Mouse (Mus musculus): Measurements from ENCODE around the gene Noc3l.

Noc3l gene

GRCm38 (mm10) chr19:38818766-38819426 is at the start of gene Noc3l:
TSS of gene Noc3l (minus strand) at chr19:38819237.
- DNase-seq (ENCODE audit: low spot score in 2 of 2), result peak; percentile 79 to 92

GRCm38 (mm10) chr19:38862523-38862922 is 43.5 kb upstream of the Noc3l start:
- no peak for DNase-seq (ENCODE audit: low spot score in 2 of 2)

GRCm38 (mm10) chr19:38858224-38858623 is 39.2 kb upstream of the Noc3l start:
- no peak for DNase-seq (ENCODE audit: low spot score in 2 of 2)

DNA sequence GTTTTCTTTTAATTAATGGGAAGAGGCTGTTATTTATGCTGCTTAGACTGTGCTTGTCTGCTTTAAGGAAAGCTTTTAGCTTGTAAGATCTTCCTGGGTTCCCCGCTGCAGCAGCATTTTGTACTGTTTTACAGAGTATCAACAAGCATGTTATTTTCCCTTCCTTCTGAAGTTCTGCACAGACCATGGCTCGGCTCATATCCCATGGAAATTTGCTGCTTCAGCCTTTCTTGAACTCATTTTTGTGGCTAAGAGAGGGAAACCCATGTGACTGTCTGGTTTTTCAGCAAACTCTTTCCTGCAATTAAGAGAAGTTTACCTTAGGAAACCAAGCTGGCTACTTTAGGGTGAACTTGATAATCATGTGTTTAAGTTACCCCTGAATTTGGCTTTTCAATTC is 27.3 kb upstream of the Noc3l start:
- no peak for DNase-seq (ENCODE audit: low spot score in 2 of 2)

- DNase-seq (ENCODE audit: low spot score in 2 of 2), result no peak
Observed at GRCm38 (mm10) chr19:38844817-38845216, 25.8 kb upstream of the Noc3l start.

GRCm38 (mm10) chr19:38837171-38837641 is 18.2 kb upstream of the Noc3l start:
- peak; percentile 24 to 29 for DNase-seq (ENCODE audit: low spot score in 2 of 2)

GRCm38 (mm10) chr19:38836438-38837170 is 17.6 kb upstream of the Noc3l start, which contains the start of gene Tbc1d12:
TSS of gene Tbc1d12 (plus strand) at chr19:38836579.
- DNase-seq (ENCODE audit: low spot score in 2 of 2), result peak; percentile 75 to 76

- DNase-seq (ENCODE audit: low spot score in 2 of 2), result no peak
Observed at GRCm38 (mm10) chr19:38836084-38836437, 17.0 kb upstream of the Noc3l start.

DNA sequence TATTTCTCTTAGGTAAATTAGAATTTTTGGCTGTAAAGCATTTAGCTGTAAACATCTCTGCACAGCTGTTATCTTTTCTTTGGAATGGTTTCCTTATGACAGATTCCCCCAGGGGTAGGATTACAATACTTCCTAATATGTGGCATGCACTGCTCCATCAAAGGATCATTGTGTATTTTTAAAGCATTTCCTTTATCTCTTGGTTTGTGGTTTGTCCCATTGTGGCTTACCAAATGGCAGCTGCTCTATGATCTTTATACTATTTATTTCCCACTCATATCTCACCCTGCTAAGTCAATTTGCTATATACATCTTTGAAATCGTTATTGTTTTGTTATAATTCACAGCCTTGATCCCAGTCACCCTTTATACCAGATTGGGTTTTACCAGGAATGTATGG is 14.2 kb upstream of the Noc3l start:
- no peak for DNase-seq (ENCODE audit: low spot score in 2 of 2)

DNA sequence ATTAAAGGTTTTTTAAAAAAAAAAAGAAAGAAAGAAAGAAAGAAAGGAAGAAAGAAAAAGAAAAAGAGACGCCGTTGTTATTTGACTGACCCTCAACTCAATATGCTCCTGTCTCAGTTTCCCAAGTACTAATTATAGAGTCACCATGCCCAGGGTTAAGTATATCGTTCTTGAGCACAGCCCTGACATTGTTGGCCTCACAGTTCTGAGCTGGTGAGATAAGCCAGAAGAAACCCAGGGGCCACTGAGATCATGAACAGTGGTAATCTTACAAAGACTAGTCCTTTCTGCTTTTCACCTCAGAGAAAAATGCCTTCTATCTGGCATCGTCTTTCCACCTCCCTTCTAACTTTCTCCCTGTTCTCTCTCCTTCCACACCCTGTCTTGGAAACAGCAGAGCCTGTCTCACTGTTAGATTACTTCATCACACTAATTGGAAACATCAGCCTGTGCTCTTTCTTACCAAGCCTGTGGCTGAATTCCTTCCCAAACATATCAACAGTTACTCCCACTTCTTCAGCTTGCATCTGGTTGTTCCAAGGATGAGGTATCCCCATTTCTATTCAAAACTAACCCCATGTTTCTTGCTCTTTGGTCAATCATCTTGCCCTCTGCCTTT is 1.3 kb upstream of the Noc3l start:
- no peak for DNase-seq (ENCODE audit: low spot score in 2 of 2)

GRCm38 (mm10) chr19:38819427-38819802 is 378 bp upstream of the Noc3l start:
- no peak for DNase-seq (ENCODE audit: low spot score in 2 of 2)

- no peak for DNase-seq (ENCODE audit: low spot score in 2 of 2)
Observed at GRCm38 (mm10) chr19:38818191-38818590, 846 bp downstream of the Noc3l start.

DNA sequence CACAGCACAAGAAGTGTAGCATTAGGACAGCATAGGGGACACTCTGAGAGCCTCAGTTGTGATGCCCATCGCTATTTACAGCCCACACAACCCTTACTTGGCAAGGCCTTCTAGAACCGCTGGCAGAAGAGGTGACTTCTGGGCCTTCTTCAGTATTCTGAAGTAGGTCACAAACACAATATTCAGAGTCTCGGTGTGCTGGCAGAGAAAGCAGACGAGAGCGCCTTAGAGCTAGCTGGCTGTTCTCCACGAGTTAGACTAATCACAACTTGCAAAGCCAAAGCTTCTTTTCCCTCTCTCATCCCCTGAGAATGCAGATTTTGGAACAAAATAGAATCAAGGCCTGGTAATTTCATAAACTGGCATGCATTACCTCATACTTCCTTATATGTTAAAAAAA is 20.2 kb downstream of the Noc3l start:
- no peak for DNase-seq (ENCODE audit: low spot score in 2 of 2)

- DNase-seq (ENCODE audit: low spot score in 2 of 2), result peak in 1 of 2 experiments; percentile 10
Observed at GRCm38 (mm10) chr19:38798291-38798690, 20.7 kb downstream of the Noc3l start.

DNA sequence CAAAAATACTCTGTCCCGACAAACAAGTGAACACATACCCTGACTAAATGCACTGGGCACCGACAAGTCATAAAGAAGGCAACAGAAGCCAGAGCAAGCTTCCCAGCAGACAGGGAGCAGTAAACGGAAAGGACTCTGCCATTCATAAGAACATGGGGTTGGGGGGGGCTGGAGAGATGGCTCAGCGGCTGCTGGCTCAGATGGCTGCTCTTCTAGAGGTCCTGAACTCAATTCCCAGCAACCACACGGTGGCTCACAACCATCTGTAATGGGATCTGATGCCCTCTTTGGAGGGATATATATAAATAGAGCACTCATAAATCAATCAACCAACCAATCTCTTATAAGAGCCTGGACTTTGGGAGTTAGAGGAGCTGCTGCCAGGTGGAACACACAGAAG is 22.5 kb downstream of the Noc3l start:
- DNase-seq (ENCODE audit: low spot score in 2 of 2), result no peak

DNA sequence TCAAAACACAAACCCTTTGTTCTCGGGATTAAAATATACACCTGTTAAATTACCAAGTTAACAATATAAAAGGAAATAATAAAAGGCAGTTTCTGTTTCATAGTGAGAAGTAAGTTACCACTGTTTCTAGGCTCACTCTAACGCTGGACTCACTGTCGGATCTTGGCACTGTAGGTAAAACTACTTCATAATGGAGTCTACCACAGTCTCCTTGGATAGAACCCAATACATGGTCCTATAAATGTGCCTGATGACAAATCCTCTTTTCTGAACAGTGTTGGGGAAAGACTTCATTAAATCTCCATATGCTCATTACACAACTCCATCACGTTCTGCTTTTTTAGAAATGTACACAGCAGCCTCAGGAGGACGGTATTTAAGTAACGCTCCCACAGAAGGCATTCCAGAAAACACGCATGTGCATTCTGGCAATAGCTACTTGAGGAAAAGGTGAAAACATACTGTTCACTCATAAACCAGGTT is 25.4 kb downstream of the Noc3l start:
- DNase-seq (ENCODE audit: low spot score in 2 of 2), result no peak

DNA sequence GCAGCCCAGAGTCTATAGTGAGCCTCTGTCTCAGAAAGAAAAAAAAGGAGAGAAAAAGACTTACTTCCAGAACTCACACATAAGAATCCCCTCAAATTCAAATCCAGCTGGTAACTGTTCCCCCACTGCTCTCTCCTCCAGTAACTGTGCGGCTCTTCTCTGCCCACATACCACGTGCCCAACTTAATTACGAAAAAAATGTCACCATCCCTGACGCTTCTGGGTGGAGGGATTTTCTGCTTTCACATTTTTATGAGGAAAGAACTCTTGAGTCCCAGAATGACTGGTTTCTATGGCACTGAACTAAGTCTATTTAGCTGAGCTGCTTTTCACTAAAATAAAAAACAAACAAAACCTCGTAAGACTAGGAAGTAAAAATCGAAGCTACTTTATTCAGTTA is 31.3 kb downstream of the Noc3l start:
- DNase-seq (ENCODE audit: low spot score in 2 of 2), result no peak

DNA sequence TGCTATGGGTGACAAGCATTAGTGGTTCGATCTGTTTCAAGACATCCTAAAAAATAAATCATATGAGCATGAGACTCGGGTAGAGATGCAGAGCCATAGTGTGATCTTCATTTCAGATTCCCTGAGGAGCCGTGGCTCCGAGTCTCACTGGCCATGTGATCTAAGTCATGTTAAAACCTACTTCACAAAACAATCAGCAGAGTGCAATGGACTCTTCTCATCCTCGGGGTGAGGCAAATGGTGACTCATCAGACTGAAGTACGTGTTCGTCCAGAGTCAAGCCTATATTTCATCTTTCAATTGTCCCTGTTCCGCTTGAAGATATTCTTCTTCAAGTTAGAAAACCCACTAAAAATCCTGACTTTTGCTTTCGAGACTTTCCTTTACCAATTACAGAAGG is 35.5 kb downstream of the Noc3l start:
- no peak for DNase-seq (ENCODE audit: low spot score in 2 of 2)

DNA sequence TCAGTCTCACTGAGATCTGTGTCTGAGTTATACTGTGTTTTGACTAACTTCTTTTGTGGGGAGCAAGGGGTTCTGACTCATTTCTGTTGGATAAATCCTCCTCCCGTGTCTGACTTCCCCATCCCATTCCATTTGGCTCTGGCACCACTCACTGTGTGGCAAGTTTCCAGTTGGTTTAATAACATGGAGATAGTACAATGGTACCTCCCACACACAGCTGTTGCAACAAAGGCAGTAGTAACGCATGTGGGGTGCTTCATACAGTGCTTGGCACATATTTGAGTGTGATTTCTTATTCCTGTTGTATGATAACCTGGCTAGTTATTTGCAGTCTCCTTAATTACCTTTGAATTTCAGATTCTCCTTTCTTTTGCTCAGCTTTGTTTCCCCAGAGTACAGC is 40.2 kb downstream of the Noc3l start:
- DNase-seq (ENCODE audit: low spot score in 2 of 2), result no peak

GRCm38 (mm10) chr19:38775548-38775947 is 43.5 kb downstream of the Noc3l start:
- peak in 1 of 2 experiments; percentile 29 for DNase-seq (ENCODE audit: low spot score in 2 of 2)

DNA sequence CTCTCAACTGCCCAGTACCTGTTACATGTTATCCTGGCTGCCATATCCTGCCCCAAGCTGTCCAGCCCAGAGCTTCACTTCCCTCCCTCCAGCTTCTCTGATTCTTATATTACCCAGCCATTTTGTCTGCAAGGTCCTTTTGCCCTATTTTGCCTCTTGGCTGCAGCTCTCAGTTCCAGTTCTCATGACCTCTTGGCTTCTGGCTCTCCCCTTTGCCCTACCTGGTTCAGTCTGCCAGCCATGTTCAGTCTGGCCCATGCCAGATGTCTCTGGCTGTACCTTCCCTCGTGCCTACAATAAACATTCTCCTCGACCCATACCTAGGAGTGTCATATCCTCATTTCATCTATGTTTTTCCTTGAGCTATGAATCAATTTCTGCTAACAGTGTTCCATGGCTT is 52.7 kb downstream of the Noc3l start:
- DNase-seq (ENCODE audit: low spot score in 2 of 2), result no peak

DNA sequence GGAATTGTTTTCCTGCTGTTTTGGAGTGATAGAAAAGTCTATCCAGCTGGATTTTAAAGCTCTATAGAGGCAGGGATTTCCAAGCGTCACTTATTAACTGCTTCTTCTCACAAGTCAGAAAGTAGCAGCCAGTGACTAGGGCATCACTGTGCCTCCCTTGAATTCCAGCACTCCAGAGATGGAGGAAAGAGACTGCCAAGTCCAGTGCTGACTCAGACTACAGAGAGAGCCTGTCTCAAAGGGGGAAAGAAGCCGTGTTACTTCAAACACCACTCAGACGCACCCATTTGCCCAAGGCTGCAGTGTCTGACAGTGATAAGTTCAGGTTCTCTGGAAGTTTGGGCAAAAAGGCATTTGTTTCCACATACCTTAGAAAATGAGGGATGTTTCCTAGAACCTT is 58.6 kb downstream of the Noc3l start:
- DNase-seq (ENCODE audit: low spot score in 2 of 2), result no peak

Measured in frontal cortex, postnatal 14 days (tissue).